Mouse (Mus musculus) heart, adult 2 months (tissue): ENCODE results near the gene Ppp1r16b. TPM values are rescaled to one million over a fixed set of nuclear protein-coding genes. Genes with fewer than 3 reads are reported as not detected.

ENCODE experiments used
- DNase-seq, 2 experiments: peaks; one replicate each; pipeline ENCODE4 v3.0.0; 2021
- H3K27ac ChIP-seq: fragments of 200-600 bp; 2 replicates; pipeline ENCODE4 v1.8.1; 2022
- H3K27me3 ChIP-seq: fragments of 200-500 bp; 2 replicates; pipeline ENCODE4 v1.6.1; 2012; ENCODE audit warnings: mild to moderate bottlenecking, low read length, inconsistent platforms, mixed read lengths; ENCODE audit not compliant: control insufficient read depth, insufficient read depth
- H3K36me3 ChIP-seq: fragments of 200-500 bp; 2 replicates; pipeline ENCODE4 v1.6.1; 2012; ENCODE audit warnings: low read length, inconsistent platforms; ENCODE audit not compliant: control insufficient read depth, insufficient read depth
- H3K4me1 ChIP-seq: fragments of 200-500 bp; 2 replicates; pipeline ENCODE4 v1.6.1; 2011; ENCODE audit warnings: low read length; ENCODE audit not compliant: control insufficient read depth, insufficient read depth
- H3K4me3 ChIP-seq: fragments of 200-600 bp; 2 replicates; pipeline ENCODE4 v1.8.1; 2022
- H3K79me2 ChIP-seq: fragments of 200-500 bp; replicated peaks from 2 replicates; pipeline ENCODE4 v1.6.1; 2012; ENCODE audit warnings: mild to moderate bottlenecking, inconsistent platforms, low read length, moderate library complexity, mixed read lengths; ENCODE audit not compliant: control insufficient read depth, insufficient read depth
- H3K9ac ChIP-seq: fragments of 200-500 bp; 2 replicates; pipeline ENCODE4 v1.6.1; 2012; ENCODE audit warnings: low read depth, mild to moderate bottlenecking, control low read depth, inconsistent platforms, low read length, mixed read lengths
- CTCF ChIP-seq: fragments of 200-600 bp; IDR thresholded peaks from 2 replicates; pipeline ENCODE4 v1.8.1; 2022; ENCODE audit warnings: antibody characterized with exemption, mild to moderate bottlenecking, moderate library complexity
- EP300 ChIP-seq: fragments of 200-500 bp; IDR thresholded peaks from 2 replicates; pipeline ENCODE4 v1.6.1; 2011; ENCODE audit warnings: low read depth, low read length, control low read depth; ENCODE audit not compliant: insufficient read depth
- POLR2A ChIP-seq: fragments of 200-500 bp; IDR thresholded peaks from 2 replicates; pipeline ENCODE4 v1.6.1; 2011; ENCODE audit warnings: mild to moderate bottlenecking, low read depth, low read length, control low read depth; ENCODE audit not compliant: insufficient read depth
- WGBS: fragments of 180-500 bp; shearing (Covaris S2); methylation state at CpG from one replicate; pipeline ENCODE4 v1.1.7; 2018; 5-methylcytosine and 5-hydroxymethylcytosine counted together
- intact Hi-C: fragments of 180-260 bp; cut with DNase I; formaldehyde crosslinking; loops from one replicate; pipeline ENCODE4 v1.15.1; 2025
- polyA plus RNA-seq: library from polyadenylated mRNA; depleted of rRNA; stranded (reverse); fragments of >200 nt; gene quantifications from 2 replicates; pipeline ENCODE4 v1.2.3, GENCODE M21; 2012
- total RNA-seq, 2 experiments: library from RNA; stranded (reverse); gene quantifications; 2 replicates each; pipeline ENCODE4 v1.2.3; 2021

The Ppp1r16b gene
- total and polyA plus RNA-seq, 3 experiments, result 3.3 to 12.3 (median 10.4) TPM

DNA sequence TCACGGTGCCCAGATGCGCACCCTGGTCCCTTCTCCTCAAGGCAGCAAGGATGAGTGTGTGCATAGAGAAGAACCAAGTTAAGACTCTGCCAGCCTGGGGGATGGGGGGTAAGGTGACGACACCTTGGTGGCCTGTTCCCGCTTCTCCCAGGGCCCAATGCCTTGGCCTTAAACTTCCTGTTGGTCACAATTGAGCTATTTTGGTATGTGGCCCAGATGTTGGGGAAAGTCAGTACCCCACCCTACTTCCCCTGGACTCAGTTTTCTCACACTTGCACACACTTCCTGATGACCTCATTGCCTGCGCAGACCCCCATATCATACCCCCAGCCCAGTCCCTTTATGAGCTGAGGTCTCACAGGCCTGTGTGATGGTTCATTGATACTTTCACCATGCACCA is 23.9 kb downstream of the Ppp1r16b start:
- no peak for DNase-seq
- no peaks in the 10 kb centered on the region for H3K79me2 ChIP-seq
- no peak overlapping the region for H3K9ac ChIP-seq
- TF ChIP-seq CTCF (no peak), POLR2A (no peak), EP300 (no peak)
- H3K36me3 ChIP-seq, result no peaks in the 10 kb centered on the region; the same call in 1 of the 2 replicates
- H3K27me3 ChIP-seq, result no peaks in the 10 kb centered on the region
- H3K4me1 ChIP-seq, result peaks cover 20% of the 10 kb centered on the region
- H3K27ac ChIP-seq, result peak overlapping the region; percentile 89
- H3K4me3 ChIP-seq, result no peak overlapping the region
- WGBS, result 53% methylated on average over 5 of the region's 5 CpGs
- intact Hi-C loops, result loop anchor here (5.0 kb wide), 1 partner anchor 48 kb away; no protein-coding TSS in a partner anchor

DNA sequence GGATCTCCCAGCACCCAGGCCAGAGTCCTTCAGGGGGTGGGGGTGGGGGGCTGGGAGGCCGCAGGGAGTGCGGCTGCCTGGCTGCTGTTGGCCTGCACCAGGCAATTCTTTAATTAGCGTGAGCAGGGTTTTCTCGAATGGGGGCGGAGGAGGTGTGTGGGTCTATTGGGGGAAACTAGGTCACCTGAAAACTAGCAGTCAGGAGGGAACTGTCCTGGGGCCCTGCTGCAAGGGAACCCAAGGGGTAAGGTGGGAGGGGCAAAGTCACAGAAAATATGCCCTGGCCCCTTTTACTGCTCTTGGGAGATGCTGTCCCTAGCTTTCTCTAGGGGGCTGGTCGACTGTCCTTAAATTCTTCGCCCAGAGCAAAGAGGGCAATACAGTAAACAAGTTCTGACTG is 24.4 kb downstream of the Ppp1r16b start:
- no peaks in the 10 kb centered on the region for H3K79me2 ChIP-seq
- H3K4me3 ChIP-seq, result no peak overlapping the region
- peak overlapping the region; percentile 89 for H3K27ac ChIP-seq
- intact Hi-C loops, result loop anchor here (5.0 kb wide), 1 partner anchor 48 kb away; no protein-coding TSS in a partner anchor
- 46% methylated on average over 7 of the region's 7 CpGs for WGBS
- DNase-seq, result no peak
- H3K4me1 ChIP-seq, result peaks cover 17% of the 10 kb centered on the region
- H3K9ac ChIP-seq, result no peak overlapping the region
- TF ChIP-seq POLR2A (no peak), CTCF (no peak), EP300 (no peak)
- no peaks in the 10 kb centered on the region for H3K27me3 ChIP-seq
- no peaks in the 10 kb centered on the region; the same call in 1 of the 2 replicates for H3K36me3 ChIP-seq

DNA sequence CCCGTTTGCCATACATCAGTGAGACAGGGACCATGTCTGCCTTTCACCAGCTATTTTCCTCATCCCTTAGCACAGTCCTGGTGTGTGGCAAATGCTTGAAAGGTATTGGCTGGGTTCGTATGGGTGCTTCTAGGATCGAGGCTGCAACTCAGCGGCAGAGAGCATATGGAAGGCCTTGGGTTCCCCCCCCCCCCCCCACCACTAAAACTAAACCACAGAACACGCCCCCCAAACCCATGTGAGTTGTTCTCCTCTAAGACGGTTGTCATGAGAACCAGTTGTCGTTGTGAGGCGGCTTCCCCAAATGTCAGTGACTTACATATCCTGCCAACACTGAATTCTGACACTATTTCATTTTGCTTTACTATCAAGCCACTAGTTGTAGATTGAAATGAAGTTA is 24.9 kb downstream of the Ppp1r16b start:
- H3K4me3 ChIP-seq, result no peak overlapping the region
- H3K36me3 ChIP-seq, result no peaks in the 10 kb centered on the region; the same call in 1 of the 2 replicates
- DNase-seq, result no peak
- peak overlapping the region; percentile 89 for H3K27ac ChIP-seq
- H3K79me2 ChIP-seq, result no peaks in the 10 kb centered on the region
- no peaks in the 10 kb centered on the region for H3K27me3 ChIP-seq
- no peak for TF ChIP-seq EP300
- no peak for TF ChIP-seq POLR2A
- TF ChIP-seq CTCF, result no peak
- intact Hi-C loops, result no loop called here
- peaks cover 16% of the 10 kb centered on the region for H3K4me1 ChIP-seq
- WGBS, result 57% methylated on average over 8 of the region's 8 CpGs
- no peak overlapping the region for H3K9ac ChIP-seq

GRCm38 (mm10) chr2:158692191-158692590 is 27.0 kb downstream of the Ppp1r16b start:
- no peak overlapping the region for H3K4me3 ChIP-seq
- H3K27ac ChIP-seq, result peak overlapping the region; percentile 31
- DNase-seq, result no peak
- intact Hi-C loops, result no loop called here
- no peak for TF ChIP-seq EP300
- no peak for TF ChIP-seq POLR2A
- TF ChIP-seq CTCF, result no peak
- no peaks in the 10 kb centered on the region; the same call in 1 of the 2 replicates for H3K36me3 ChIP-seq
- H3K79me2 ChIP-seq, result no peaks in the 10 kb centered on the region
- no peak overlapping the region for H3K9ac ChIP-seq
- H3K4me1 ChIP-seq, result peaks cover 20% of the 10 kb centered on the region
- 73% methylated on average over 6 of the region's 6 CpGs for WGBS
- no peaks in the 10 kb centered on the region for H3K27me3 ChIP-seq

DNA sequence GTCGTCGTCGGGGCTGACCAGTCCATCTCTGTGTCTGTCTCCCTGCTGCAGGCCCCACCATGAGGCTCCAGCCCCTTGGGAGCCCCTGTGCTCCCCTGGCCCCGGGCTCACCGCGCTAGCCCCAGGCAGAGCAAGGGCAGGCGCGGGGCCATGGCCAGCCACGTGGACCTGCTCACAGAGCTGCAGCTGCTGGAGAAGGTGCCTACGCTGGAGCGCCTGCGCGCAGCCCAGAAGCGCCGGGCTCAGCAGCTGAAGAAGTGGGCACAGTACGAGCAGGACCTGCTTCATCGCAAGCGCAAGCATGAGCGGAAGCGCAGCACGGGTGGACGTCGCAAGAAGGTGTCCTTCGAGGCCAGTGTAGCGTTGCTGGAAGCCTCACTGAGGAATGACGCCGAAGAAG is 30.6 kb downstream of the Ppp1r16b start:
- H3K79me2 ChIP-seq, result no peaks in the 10 kb centered on the region
- 85% methylated on average over 27 of the region's 27 CpGs for WGBS
- no peaks in the 10 kb centered on the region for H3K36me3 ChIP-seq
- peaks cover 10% of the 10 kb centered on the region for H3K4me1 ChIP-seq
- no peak for TF ChIP-seq POLR2A
- TF ChIP-seq CTCF, result no peak
- no peak for TF ChIP-seq EP300
- no peak overlapping the region for H3K4me3 ChIP-seq
- no peak overlapping the region for H3K9ac ChIP-seq
- intact Hi-C loops, result loop anchor here (2.0 to 5.0 kb wide), 2 partner anchors 23 to 36 kb away; no protein-coding TSS in a partner anchor
- DNase-seq, result no peak
- peak overlapping the region; percentile 75 for H3K27ac ChIP-seq
- no peaks in the 10 kb centered on the region for H3K27me3 ChIP-seq

GRCm38 (mm10) chr2:158696451-158696850 is 31.3 kb downstream of the Ppp1r16b start:
- H3K4me3 ChIP-seq, result no peak overlapping the region
- no peaks in the 10 kb centered on the region for H3K79me2 ChIP-seq
- no peaks in the 10 kb centered on the region for H3K27me3 ChIP-seq
- H3K9ac ChIP-seq, result no peak overlapping the region
- peaks cover 9% of the 10 kb centered on the region for H3K4me1 ChIP-seq
- no peak for DNase-seq
- peak overlapping the region; percentile 75 for H3K27ac ChIP-seq
- WGBS, result 56% methylated on average over 6 of the region's 6 CpGs
- TF ChIP-seq POLR2A, result no peak
- TF ChIP-seq EP300, result no peak
- TF ChIP-seq CTCF, result no peak
- intact Hi-C loops, result loop anchor here (2.0 to 5.0 kb wide), 2 partner anchors 24 to 36 kb away; no protein-coding TSS in a partner anchor
- no peaks in the 10 kb centered on the region for H3K36me3 ChIP-seq
